In genomic region chr13:24617076-24617798, GRCm38 (mm10) we compare ENCODE assay signal across 8 mouse cellular contexts. TPM values are rescaled to one million over a fixed set of nuclear protein-coding genes. Genes with fewer than 3 reads are reported as not detected.
DNase-seq lines count a peak whose midpoint lies in the region; ATAC-seq lines count a peak whose summit lies in the region.
"Had no signal": no experiment of that assay in that cellular context is flagged by ENCODE, and none has a peak within 500 bp of the region (broad histone marks: within the 10 kb centered on the region; RNA-seq: fewer than 3 reads in every experiment).

No protein-coding gene starts in this region.

- H3K9ac ChIP-seq in heart, embryonic 13.5 days: peak overlapping the region; percentile 33
- H3K9ac ChIP-seq in liver, embryonic 16.5 days (ENCODE audit: low read depth, low read length): no peak overlapping the region
- no peak overlapping the region for H3K9ac ChIP-seq in liver, embryonic 12.5 days
- H3K9ac ChIP-seq in hindbrain, embryonic 14.5 days: no peak overlapping the region

- no peak overlapping the region for H3K4me3 ChIP-seq in heart, embryonic 13.5 days
- peak overlapping the region; percentile 30; the same call in 1 of the 2 replicates for H3K4me3 ChIP-seq in liver, embryonic 16.5 days (ENCODE audit: low read depth, low read length)
- no peak overlapping the region for H3K4me3 ChIP-seq in liver, embryonic 12.5 days
- H3K4me3 ChIP-seq in hindbrain, embryonic 14.5 days (replicated peaks; ENCODE audit: low read length): no peak overlapping the region

- no peak for DNase-seq in heart, postnatal 36 days
- DNase-seq in brain, adult 2 months (ENCODE audit: low read depth, low spot score): peak; percentile 56
- no peak for DNase-seq in hindbrain, embryonic 14.5 days (ENCODE audit: low spot score)
- DNase-seq in gastrocnemius, postnatal 4 days (ENCODE audit: low spot score in 2 of 2): no peak
- DNase-seq: gastrocnemius, postnatal 25 days had no signal

- intact Hi-C loops in heart, postnatal 36 days (cut with DNase I): loop anchor here (2.0 to 5.0 kb wide), 3 partner anchors 50 to 96 kb away; no protein-coding TSS in a partner anchor

- H3K4me1 ChIP-seq in heart, embryonic 13.5 days: peaks cover 48% of the 10 kb centered on the region
- peaks cover 11% of the 10 kb centered on the region for H3K4me1 ChIP-seq in liver, embryonic 16.5 days (ENCODE audit: control insufficient read depth, low read depth, low read length)
- H3K4me1 ChIP-seq in liver, embryonic 12.5 days: peaks cover 37% of the 10 kb centered on the region
- 0 out of 2 replicates have a peak, but pooled peaks cover 4% of the 10 kb centered on the region for H3K4me1 ChIP-seq in hindbrain, embryonic 14.5 days (replicated peaks; ENCODE audit: control insufficient read depth, insufficient read depth, low read length)

- ATAC-seq in heart, embryonic 13.5 days (ENCODE audit: extremely low read depth, insufficient number of reproducible peaks, low FRiP score, low TSS enrichment): no peak
- ATAC-seq in liver, embryonic 16.5 days (ENCODE audit: low read depth): no peak
- ATAC-seq in liver, embryonic 12.5 days: no peak
- ATAC-seq in hindbrain, embryonic 14.5 days (ENCODE audit: low FRiP score): no peak

- H3K4me2 ChIP-seq in heart, embryonic 13.5 days: no peak overlapping the region
- 0 out of 2 replicates have a peak overlapping the region, but pooled peaks have one; percentile 10 for H3K4me2 ChIP-seq in liver, embryonic 16.5 days (ENCODE audit: low read depth, low read length)
- no peak overlapping the region for H3K4me2 ChIP-seq in liver, embryonic 12.5 days
- no peak overlapping the region for H3K4me2 ChIP-seq in hindbrain, embryonic 14.5 days (replicated peaks)

- no peaks in the 10 kb centered on the region for H3K9me3 ChIP-seq in heart, embryonic 13.5 days
- no peaks in the 10 kb centered on the region for H3K9me3 ChIP-seq in liver, embryonic 16.5 days (replicated peaks; ENCODE audit: control insufficient read depth, low read length)
- no peaks in the 10 kb centered on the region for H3K9me3 ChIP-seq in liver, embryonic 12.5 days (replicated peaks)
- no peaks in the 10 kb centered on the region for H3K9me3 ChIP-seq in hindbrain, embryonic 14.5 days (ENCODE audit: control insufficient read depth, low read length)

- no peaks in the 10 kb centered on the region for H3K36me3 ChIP-seq in heart, embryonic 13.5 days
- H3K36me3 ChIP-seq in liver, embryonic 16.5 days (ENCODE audit: control insufficient read depth, insufficient read depth): no peaks in the 10 kb centered on the region
- H3K36me3 ChIP-seq in liver, embryonic 12.5 days: no peaks in the 10 kb centered on the region
- no peaks in the 10 kb centered on the region for H3K36me3 ChIP-seq in hindbrain, embryonic 14.5 days (replicated peaks; ENCODE audit: control insufficient read depth, insufficient read depth)

- peak overlapping the region; percentile 28 for H3K27ac ChIP-seq in heart, embryonic 13.5 days (replicated peaks)
- H3K27ac ChIP-seq in liver, embryonic 16.5 days (ENCODE audit: low read length): peak overlapping the region; percentile 21; the same call in 1 of the 2 replicates
- H3K27ac ChIP-seq in liver, embryonic 12.5 days: no peak overlapping the region
- H3K27ac ChIP-seq in hindbrain, embryonic 14.5 days: peak overlapping the region; percentile 11; the same call in 1 of the 2 replicates

- H3K27me3 ChIP-seq in heart, embryonic 13.5 days (replicated peaks): no peaks in the 10 kb centered on the region
- H3K27me3 ChIP-seq in liver, embryonic 16.5 days (ENCODE audit: control insufficient read depth, insufficient read depth, low read depth, low read length): no peaks in the 10 kb centered on the region
- no peaks in the 10 kb centered on the region for H3K27me3 ChIP-seq in liver, embryonic 12.5 days (replicated peaks)
- no peaks in the 10 kb centered on the region for H3K27me3 ChIP-seq in hindbrain, embryonic 14.5 days (ENCODE audit: control insufficient read depth, insufficient read depth, low read length)

- 58% methylated on average over 6 of the region's 6 CpGs for WGBS in heart, embryonic 13.5 days
- WGBS in liver, embryonic 16.5 days (ENCODE audit: insufficient replicate concordance): 51% methylated on average over 6 of the region's 6 CpGs
- 66% methylated on average over 6 of the region's 6 CpGs for WGBS in liver, embryonic 12.5 days (ENCODE audit: insufficient replicate concordance)
- 47% methylated on average over 6 of the region's 6 CpGs for WGBS in hindbrain, embryonic 14.5 days

RNA-seq across cellular contexts. Expression of gene Ripor2, which starts 35.2 kb away (rescaled TPM):
- polyA plus RNA-seq in heart, embryonic 13.5 days (2015; fragmentation: Nextera tagmentation; extraction: Ambion mirVana): 10.1 and 10.8 TPM in 2 replicates
- total RNA-seq in heart, postnatal 36 days (2021): 1 to 10 TPM; 5.7 to 5.9 TPM
- 3.2 and 4.4 TPM in 2 replicates for polyA plus RNA-seq in liver, embryonic 16.5 days (2015; fragmentation: Nextera tagmentation; extraction: Ambion mirVana)
- 6.6 and 8.3 TPM in 2 replicates for polyA plus RNA-seq in liver, embryonic 12.5 days (2016; fragmentation: Nextera tagmentation; extraction: Ambion mirVana)
- polyA plus RNA-seq in hindbrain, embryonic 14.5 days (2014; fragmentation: Nextera tagmentation; extraction: Ambion mirVana): 21.9 and 25.9 TPM in 2 replicates
- total RNA-seq in gastrocnemius, postnatal 4 days (2021): 10 to 100 TPM; 14.7 to 17.8 TPM
